Mouse (Mus musculus) brain, embryonic 14.5 days (tissue): Measurements from ENCODE around the gene Tbxas1.

Source experiments
- CTCF ChIP-seq: fragments of 200-500 bp; IDR thresholded peaks from 2 replicates; pipeline ENCODE4 v1.5.1; 2012; ENCODE audit warnings: inconsistent platforms, mild to moderate bottlenecking, moderate library complexity, borderline replicate concordance; ENCODE audit not compliant: insufficient read depth, insufficient read length; ENCODE audit errors: extremely low read depth
- POLR2A ChIP-seq: fragments of 200-500 bp; IDR thresholded peaks from 2 replicates; pipeline ENCODE4 v1.6.1; 2012; ENCODE audit warnings: mild to moderate bottlenecking, inconsistent platforms, borderline replicate concordance; ENCODE audit not compliant: poor library complexity, insufficient read depth, insufficient read length, severe bottlenecking; ENCODE audit errors: extremely low read depth

DNA sequence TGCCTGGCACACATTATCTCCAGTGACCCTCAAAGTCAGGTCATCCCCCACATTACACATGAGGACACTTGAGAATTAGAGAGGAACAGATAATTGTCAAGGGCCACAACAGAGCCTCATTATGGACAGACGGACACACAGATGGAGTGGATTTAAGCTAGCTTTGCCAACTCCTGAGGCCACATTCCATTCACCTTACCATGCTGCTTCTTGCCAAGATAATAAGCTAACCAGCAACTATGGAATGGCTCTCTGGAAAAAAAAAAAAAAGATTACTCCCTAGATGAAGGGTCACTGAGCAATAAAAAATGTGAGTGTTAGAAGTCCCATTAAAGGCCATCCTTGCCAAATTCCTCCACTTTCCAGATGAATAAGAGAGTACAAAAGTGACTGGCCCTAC is 30.1 kb upstream of the Tbxas1 start:
- TF ChIP-seq CTCF, result no peak
- TF ChIP-seq POLR2A, result no peak
